Mouse (Mus musculus): ENCODE data around the gene Usp30.
A peak's percentile ranks its signal among the peaks of the same experiment; 100 is the strongest.

Gene Usp30

DNA sequence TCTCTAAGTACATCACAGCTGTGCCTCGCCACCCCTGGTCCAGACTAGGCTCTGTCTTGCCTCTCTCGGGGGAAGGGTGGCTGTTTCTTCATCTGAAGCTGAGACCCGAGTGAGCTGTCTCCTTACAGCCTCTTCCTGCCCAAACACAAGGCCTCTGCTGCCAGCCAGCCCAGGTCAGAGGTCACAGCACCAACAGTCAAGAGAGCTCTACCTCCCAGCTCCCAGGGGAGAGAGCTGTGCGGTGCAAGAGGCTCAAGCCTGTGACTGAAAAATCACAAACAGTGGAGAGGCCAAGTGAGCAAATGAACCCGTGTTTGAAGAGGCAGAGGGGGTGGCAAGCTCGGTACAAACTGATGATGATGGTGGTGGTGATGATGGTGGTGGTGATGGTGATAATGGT is 1.3 kb downstream of the Usp30 start:
- no peak for DNase-seq (ENCODE audit: low spot score in 2 of 2)

- no peak for DNase-seq (ENCODE audit: low spot score in 2 of 2)
Observed at GRCm38 (mm10) chr5:114067543-114067942, 2.3 kb downstream of the Usp30 start.

DNA sequence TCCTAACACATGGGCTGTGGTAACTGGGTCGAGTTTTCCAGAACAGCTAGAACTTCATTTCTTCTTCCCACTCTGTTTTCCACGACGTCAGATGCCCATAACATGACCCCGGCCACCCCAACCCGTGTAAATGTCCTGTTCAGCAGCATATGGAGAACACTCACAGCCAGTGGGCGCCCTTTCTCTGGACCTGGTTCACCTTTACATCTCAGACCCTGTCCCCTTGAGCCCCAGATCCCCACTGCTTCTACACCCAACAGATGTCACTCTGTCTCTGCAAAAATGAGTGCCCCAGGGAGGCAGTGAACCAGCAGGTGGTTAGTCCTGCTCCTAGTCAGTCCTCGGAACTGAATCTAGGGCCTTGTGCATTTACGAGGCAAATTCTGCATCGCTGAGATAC is 2.7 kb downstream of the Usp30 start:
- no peak for DNase-seq (ENCODE audit: low spot score in 2 of 2)

DNA sequence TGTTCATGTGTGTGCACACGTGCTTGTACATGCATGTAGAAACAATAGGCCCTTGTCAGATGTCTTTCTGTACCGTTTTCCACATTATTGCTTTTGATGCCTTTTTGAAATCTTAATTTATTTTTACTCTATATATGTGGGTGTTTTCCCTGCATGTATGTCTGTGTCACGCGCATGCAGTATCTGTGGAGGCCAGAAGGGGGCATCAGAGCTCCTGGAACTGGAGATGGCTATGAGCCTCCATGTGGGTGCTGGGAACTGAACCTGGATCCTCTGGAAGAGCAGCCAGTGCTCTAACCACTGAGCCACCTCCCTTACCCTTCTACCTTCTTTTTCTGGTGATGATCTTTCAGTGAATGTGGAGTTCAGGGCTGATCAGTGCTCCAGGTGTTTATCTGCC is 5.6 kb downstream of the Usp30 start:
- no peak for DNase-seq (ENCODE audit: low spot score in 2 of 2)

GRCm38 (mm10) chr5:114072262-114072661 is 7.0 kb downstream of the Usp30 start:
- DNase-seq (ENCODE audit: low spot score in 2 of 2), result no peak

DNA sequence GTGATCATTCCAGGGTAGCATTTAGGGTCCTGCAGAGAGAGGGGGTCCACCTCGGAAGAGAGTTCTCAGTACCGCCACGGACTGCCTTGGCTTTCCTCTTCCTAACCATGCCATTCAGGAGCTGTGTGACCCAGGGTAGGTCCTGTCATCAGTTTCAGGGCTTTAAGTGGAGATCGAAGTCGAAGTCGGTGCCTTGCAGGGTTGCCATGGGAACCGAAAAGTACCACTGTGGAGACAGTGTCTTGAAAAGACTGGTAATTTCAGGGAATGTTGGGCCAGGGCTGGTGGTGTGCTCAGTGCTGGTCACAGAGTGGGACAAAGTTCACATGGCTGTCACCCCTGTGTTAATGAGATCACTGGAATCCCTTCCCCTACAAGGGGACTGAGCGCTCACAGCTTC is 11.7 kb downstream of the Usp30 start:
- DNase-seq (ENCODE audit: low spot score in 2 of 2), result no peak

DNA sequence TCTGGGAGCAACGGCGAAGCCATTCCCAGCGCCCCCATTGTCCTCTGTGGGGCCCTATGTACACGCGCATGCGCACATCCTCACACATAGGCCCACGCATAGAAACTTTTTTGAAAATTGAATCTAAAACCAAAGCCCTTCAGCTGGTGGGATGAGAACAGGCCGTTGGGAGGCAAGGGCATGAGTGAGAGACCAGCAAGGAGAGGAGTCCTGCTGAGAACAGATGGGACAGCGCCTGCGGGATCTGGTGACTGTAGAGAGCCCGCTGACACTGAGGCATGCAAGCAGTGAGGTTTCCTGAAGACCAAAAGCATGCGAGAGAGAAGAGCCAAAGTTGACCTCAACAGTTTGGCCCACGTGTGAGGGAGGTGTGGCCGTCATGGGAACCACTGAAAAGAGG is 20.2 kb downstream of the Usp30 start:
- no peak for DNase-seq (ENCODE audit: low spot score in 2 of 2)

DNA sequence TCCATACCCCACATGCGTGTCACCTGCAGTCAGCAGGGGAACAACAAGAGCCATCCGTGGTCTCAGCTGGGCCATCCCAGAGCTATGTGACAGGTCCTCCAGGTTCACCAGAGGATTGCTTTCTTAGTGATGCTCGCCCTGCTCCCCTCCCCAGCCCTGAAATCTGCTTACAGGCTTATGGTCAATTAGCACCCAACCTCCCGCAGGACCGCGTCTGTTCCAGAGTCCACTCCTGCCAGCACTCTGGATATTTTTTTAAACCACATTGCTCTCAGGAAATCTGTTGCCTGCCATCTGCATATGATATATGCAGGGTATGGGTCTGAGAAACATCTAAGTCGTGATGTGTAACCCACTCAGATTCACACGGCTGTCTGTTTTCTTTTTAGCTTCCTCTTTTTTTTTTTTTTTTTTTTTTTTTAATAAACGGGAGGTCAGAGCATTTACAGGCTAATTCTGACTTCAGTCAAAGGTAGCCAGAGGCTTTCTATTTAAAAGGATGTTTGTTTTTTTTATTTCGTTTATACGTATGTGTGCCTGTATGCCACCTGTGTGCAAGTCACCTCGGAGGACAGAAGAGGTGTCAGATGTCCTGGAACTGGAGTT is 22.7 kb downstream of the Usp30 start:
- DNase-seq (ENCODE audit: low spot score in 2 of 2), result no peak

- DNase-seq (ENCODE audit: low spot score in 2 of 2), result no peak
Observed at GRCm38 (mm10) chr5:114090421-114091013, 25.3 kb downstream of the Usp30 start.

DNA sequence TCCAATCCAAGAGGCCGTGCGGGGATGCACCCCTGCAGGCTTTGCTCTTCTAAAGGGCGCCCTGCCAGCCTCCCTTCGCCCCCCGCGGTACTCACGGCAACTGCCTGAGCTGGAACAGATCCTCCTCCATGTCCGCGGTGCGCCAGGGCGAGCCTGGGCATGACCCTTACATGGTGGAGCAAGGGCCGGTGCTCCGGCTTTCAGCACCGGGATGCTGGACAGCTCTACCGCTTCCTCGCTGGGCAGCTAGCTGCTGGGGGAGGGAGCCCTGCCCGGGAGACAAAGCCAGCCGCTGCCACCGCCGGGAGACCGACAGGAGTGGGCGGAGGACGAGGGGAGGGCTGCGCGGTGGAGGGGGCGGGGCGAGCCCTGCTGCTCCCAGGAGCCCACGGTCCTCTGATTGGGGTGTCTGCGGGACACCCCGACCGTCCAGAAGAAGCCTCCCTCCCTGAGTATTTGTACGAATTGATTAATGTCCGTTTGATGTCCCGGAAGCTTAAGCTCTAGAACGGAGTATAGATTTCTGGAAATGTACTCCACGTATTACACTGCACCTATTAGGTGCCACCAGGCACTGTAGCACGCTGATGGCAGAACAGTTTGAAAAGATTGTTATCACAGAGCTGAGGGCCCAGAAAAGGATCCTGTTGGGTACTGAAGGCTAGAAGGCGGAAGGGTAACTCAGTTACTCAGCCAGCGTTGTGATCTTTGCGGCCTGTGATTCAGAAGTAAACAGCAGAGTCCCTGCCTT is 26.0 kb downstream of the Usp30 start, which contains the start of gene Svop:
Gene Svop, minus strand, starts transcription at position 514 of the 751 bp plus-strand sequence.
- DNase-seq (ENCODE audit: low spot score in 2 of 2), result peak; percentile 41 to 67

GRCm38 (mm10) chr5:114099709-114100389 is 34.6 kb downstream of the Usp30 start:
- peak; percentile 89 to 91 for DNase-seq (ENCODE audit: low spot score in 2 of 2)

DNA sequence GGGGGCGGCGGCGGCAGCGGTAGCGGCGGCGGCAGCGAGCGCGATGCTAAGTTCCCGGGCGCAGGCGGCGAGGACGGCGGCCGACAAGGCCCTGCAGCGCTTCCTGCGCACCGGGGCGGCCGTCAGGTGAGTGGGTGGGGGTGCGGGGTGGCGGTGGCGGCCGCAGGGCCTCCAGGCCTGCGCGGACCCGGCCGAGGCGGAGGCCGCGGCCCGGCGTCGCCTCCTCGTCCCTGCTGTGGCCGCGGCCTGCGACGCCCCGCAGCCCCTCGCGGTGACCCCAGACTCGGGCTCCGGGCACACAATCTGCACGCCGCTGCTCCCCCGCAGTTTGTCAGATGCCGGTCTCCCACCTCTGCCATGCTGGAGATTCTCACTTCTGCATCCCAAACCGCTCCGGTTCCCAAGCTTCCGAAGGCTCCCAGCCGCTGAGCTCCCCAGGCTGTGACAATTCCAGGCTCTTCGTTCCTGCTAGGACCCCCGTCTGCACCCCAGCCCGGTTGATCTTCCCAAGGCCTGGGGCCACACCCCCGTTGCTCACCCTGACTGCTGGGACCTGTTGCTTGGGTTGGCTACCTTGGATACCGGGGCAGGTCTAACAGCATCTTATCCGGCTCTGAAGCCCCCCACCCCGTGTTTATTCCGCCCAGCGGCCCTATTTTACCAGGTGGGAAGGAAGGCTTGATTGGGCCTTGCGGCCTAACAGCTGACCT is 35.3 kb downstream of the Usp30 start:
- no peak for DNase-seq (ENCODE audit: low spot score in 2 of 2)

DNA sequence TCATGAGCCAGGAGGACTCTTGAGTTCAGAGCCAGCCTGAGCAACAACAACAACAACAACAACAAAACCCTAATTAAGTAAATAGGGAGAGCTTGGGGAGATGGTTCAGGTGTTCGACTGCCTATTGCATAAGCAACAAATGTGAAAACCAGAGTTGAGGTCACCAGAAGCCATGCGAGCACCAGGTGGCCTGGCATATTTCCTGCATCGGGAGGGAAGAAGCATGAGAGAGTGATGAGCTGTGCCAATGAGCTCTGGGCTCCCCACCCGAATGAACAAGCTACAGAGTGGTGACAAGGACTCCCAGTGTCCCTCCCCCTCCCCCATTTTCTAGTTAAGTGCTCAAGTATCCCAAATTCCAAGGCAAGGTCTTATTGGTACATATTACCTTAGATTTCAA is 36.6 kb downstream of the Usp30 start:
- no peak for DNase-seq (ENCODE audit: low spot score in 2 of 2)

- DNase-seq (ENCODE audit: low spot score in 2 of 2), result no peak
Observed at GRCm38 (mm10) chr5:114102807-114103206, 37.5 kb downstream of the Usp30 start.

GRCm38 (mm10) chr5:114106391-114106935 is 41.2 kb downstream of the Usp30 start:
- no peak for DNase-seq (ENCODE audit: low spot score in 2 of 2)

- DNase-seq (ENCODE audit: low spot score in 2 of 2), result no peak
Observed at GRCm38 (mm10) chr5:114113334-114113733, 48.1 kb downstream of the Usp30 start.

DNA sequence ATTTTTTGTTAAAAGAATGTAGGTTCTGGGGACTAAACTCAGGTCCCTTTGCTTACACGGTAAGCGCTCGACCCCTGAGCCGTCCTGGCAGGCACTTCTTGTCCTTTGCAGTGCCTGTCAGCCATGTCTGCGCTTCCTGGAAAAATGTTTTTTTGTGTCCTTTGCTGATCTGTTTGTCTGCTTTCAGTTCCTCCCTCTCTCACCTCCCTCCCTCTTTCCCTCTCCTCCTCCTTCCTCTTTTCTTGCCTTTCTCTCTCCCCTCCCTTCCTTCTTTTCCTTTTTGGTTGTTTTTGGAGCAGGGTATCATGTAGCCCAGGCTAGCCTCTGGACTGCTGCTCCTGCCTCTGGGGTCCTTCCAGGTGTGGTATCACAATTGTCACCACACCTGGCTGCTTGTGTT is 49.8 kb downstream of the Usp30 start:
- no peak for DNase-seq (ENCODE audit: low spot score in 2 of 2)

DNA sequence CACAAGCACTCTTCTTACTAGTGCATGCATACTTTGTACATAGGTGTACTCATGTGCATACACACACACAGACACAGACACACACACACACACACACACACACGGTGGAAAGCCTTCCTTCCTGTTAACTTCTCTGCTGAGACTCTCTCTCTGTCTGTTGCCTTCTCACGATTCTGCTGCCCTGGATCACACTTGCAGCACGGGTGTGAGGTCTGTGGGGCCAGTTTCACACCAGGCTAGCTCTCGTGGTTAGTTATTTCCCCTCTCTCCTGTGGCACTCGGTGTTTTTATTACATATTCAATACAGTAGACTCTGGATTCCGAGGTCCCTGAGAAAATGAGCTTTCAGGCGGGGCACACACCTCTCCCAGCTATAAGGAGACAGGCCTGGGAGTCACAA is 51.3 kb downstream of the Usp30 start:
- no peak for DNase-seq (ENCODE audit: low spot score in 2 of 2)

DNA sequence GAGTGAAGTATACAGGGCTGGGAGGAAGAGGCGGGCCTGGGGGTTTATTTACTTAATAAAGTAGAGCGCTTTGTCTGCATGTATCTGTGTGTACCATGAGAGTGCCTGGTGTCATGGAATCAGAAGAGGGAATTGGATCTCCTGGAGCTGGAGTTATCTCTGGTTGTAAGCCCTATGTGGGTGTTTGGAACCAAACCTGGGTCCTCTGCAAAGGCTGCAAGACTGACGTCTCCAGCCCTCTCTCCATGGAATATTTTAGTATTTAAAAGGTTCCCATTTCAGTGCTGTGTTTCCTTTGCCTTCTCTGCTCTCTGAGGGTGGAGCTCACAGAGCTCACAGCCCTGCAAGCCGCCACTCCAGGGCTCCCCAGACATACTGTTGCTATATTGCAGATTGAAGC is 54.5 kb downstream of the Usp30 start:
- no peak for DNase-seq (ENCODE audit: low spot score in 2 of 2)

- DNase-seq (ENCODE audit: low spot score in 2 of 2), result no peak
Observed at GRCm38 (mm10) chr5:114126008-114126407, 60.7 kb downstream of the Usp30 start.

- no peak for DNase-seq (ENCODE audit: low spot score in 2 of 2)
Observed at GRCm38 (mm10) chr5:114126499-114127244, 61.4 kb downstream of the Usp30 start.
